Mouse (Mus musculus) heart, embryonic 10.5 days (tissue): ENCODE measurements around the gene Stk39. TPM values are rescaled to one million over a fixed set of nuclear protein-coding genes. Genes with fewer than 3 reads are reported as not detected.

Experiments
- DNase-seq: peaks from one replicate; pipeline ENCODE4 v3.0.0-alpha.2; 2017; ENCODE audit warnings: low spot score
- H3K27ac ChIP-seq: fragments of 300-500 bp; sonication (generic); 2 replicates; pipeline ENCODE4 v1.5.1; 2016; ENCODE audit warnings: mild to moderate bottlenecking
- H3K27me3 ChIP-seq: fragments of 300-500 bp; sonication (generic); 2 replicates; pipeline ENCODE4 v1.6.1; 2016; ENCODE audit warnings: mild to moderate bottlenecking; ENCODE audit not compliant: poor library complexity, insufficient read depth, severe bottlenecking
- H3K36me3 ChIP-seq: fragments of 300-500 bp; sonication (generic); 2 replicates; pipeline ENCODE4 v1.6.1; 2016; ENCODE audit warnings: mild to moderate bottlenecking, moderate library complexity
- H3K4me1 ChIP-seq: fragments of 300-500 bp; sonication (generic); 2 replicates; pipeline ENCODE4 v1.6.1; 2016; ENCODE audit warnings: mild to moderate bottlenecking
- H3K4me3 ChIP-seq: fragments of 300-500 bp; sonication (generic); 2 replicates; pipeline ENCODE4 v1.5.1; 2016; ENCODE audit warnings: mild to moderate bottlenecking, moderate library complexity
- H3K9me3 ChIP-seq: fragments of 300-500 bp; sonication (generic); 2 replicates; pipeline ENCODE4 v1.6.1; 2016; ENCODE audit warnings: mild to moderate bottlenecking, moderate library complexity
- WGBS: fragments of 180-500 bp; shearing (Covaris S2); methylation state at CpG from one replicate; pipeline ENCODE4 v1.1.7; 2016; 5-methylcytosine and 5-hydroxymethylcytosine counted together
- polyA plus RNA-seq: library from polyadenylated mRNA; unstranded; fragments of >200 nt; fragmentation: Nextera tagmentation; extraction: Ambion mirVana; gene quantifications from 2 replicates; pipeline ENCODE4 v1.2.1, GENCODE M21; 2016

The Stk39 gene
- polyA plus RNA-seq, 1 experiment from 2014 or later = 45.2 TPM

GRCm38 (mm10) chr2:68468698-68469097 is 3.4 kb downstream of the Stk39 start:
- no peak overlapping the region; the same call in 1 of the 2 replicates for H3K27ac ChIP-seq

GRCm38 (mm10) chr2:68468259-68468658 is 3.8 kb downstream of the Stk39 start:
- no peaks in the 10 kb centered on the region for H3K36me3 ChIP-seq
- WGBS = 86% methylated on average over 14 of the region's 14 CpGs
- no peaks in the 10 kb centered on the region for H3K27me3 ChIP-seq
- DNase-seq = peak; percentile 50
- H3K27ac ChIP-seq = peak overlapping the region; percentile 81; the same call in 1 of the 2 replicates
- H3K9me3 ChIP-seq = no peaks in the 10 kb centered on the region
- peaks cover 72% of the 10 kb centered on the region for H3K4me1 ChIP-seq
- H3K4me3 ChIP-seq = 0 out of 2 replicates have a peak overlapping the region, but pooled peaks have one; percentile 9

More at GRCm38 (mm10) chr2:68468698-68469097, 3.4 kb downstream of the Stk39 start:
- no peaks in the 10 kb centered on the region for H3K36me3 ChIP-seq
- H3K27me3 ChIP-seq = no peaks in the 10 kb centered on the region
- WGBS = 47% methylated on average over 7 of the region's 7 CpGs
- H3K4me1 ChIP-seq = peaks cover 68% of the 10 kb centered on the region
- peak; percentile 79 for DNase-seq
- no peak overlapping the region for H3K4me3 ChIP-seq
- H3K9me3 ChIP-seq = no peaks in the 10 kb centered on the region

- Histone ChIP-seq H3K4me3 (no peak overlapping the region), H3K36me3 (0 out of 2 replicates have a peak, but pooled peaks cover 2% of the 10 kb centered on the region), H3K27me3 (no peaks in the 10 kb centered on the region), H3K9me3 (no peaks in the 10 kb centered on the region), H3K27ac (peak overlapping the region; percentile 81), H3K4me1 (peaks cover 66% of the 10 kb centered on the region)
- peak; percentile 59 for DNase-seq
- 50% methylated on average over 9 of the region's 9 CpGs for WGBS
These were observed 4.7 kb downstream of the Stk39 start for GRCm38 (mm10) chr2:68467085-68467978.

GRCm38 (mm10) chr2:68466124-68467070 is 5.7 kb downstream of the Stk39 start:
- peak; percentile 74 for DNase-seq
- Histone ChIP-seq H3K27me3 (no peaks in the 10 kb centered on the region), H3K36me3 (peaks cover 11% of the 10 kb centered on the region; the same call in 1 of the 2 replicates), H3K9me3 (no peaks in the 10 kb centered on the region), H3K4me1 (peaks cover 66% of the 10 kb centered on the region), H3K27ac (peak overlapping the region; percentile 81), H3K4me3 (peak overlapping the region; percentile 7; the same call in 1 of the 2 replicates)
- 21% methylated on average over 17 of the region's 19 CpGs for WGBS

- DNase-seq = peak; percentile 75
- Histone ChIP-seq H3K4me1 (peaks cover 61% of the 10 kb centered on the region), H3K27me3 (no peaks in the 10 kb centered on the region), H3K9me3 (no peaks in the 10 kb centered on the region), H3K36me3 (peaks cover 19% of the 10 kb centered on the region), H3K27ac (peak overlapping the region; percentile 81), H3K4me3 (peak overlapping the region; percentile 7; the same call in 1 of the 2 replicates)
- 46% methylated on average over 19 of the region's 19 CpGs for WGBS
These were observed 6.6 kb downstream of the Stk39 start for GRCm38 (mm10) chr2:68465266-68466123.

- DNase-seq = peak; percentile 35
- H3K27me3 ChIP-seq = no peaks in the 10 kb centered on the region
- peaks cover 21% of the 10 kb centered on the region for H3K36me3 ChIP-seq
- H3K4me3 ChIP-seq = no peak overlapping the region
- peaks cover 56% of the 10 kb centered on the region for H3K4me1 ChIP-seq
- H3K27ac ChIP-seq = no peak overlapping the region
- no peaks in the 10 kb centered on the region for H3K9me3 ChIP-seq
- 94% methylated on average over 4 of the region's 4 CpGs for WGBS
These were observed 7.6 kb downstream of the Stk39 start for GRCm38 (mm10) chr2:68464456-68464855.

GRCm38 (mm10) chr2:68463801-68464200 is 8.3 kb downstream of the Stk39 start:
- H3K4me3 ChIP-seq = no peak overlapping the region
- H3K9me3 ChIP-seq = no peaks in the 10 kb centered on the region
- WGBS = 78% methylated on average over 4 of the region's 4 CpGs
- DNase-seq = peak; percentile 58
- H3K4me1 ChIP-seq = peaks cover 51% of the 10 kb centered on the region
- H3K36me3 ChIP-seq = peaks cover 27% of the 10 kb centered on the region
- 0 out of 2 replicates have a peak overlapping the region, but pooled peaks have one; percentile 56 for H3K27ac ChIP-seq
- H3K27me3 ChIP-seq = no peaks in the 10 kb centered on the region

GRCm38 (mm10) chr2:68458115-68458514 is 14.0 kb downstream of the Stk39 start:
- H3K4me3 ChIP-seq = no peak overlapping the region
- 67% methylated on average over 5 of the region's 5 CpGs for WGBS
- H3K9me3 ChIP-seq = no peaks in the 10 kb centered on the region
- peaks cover 27% of the 10 kb centered on the region for H3K36me3 ChIP-seq
- peak overlapping the region; percentile 71 for H3K27ac ChIP-seq
- peak; percentile 48 for DNase-seq
- no peaks in the 10 kb centered on the region for H3K27me3 ChIP-seq
- peaks cover 31% of the 10 kb centered on the region for H3K4me1 ChIP-seq

GRCm38 (mm10) chr2:68457455-68458032 is 14.5 kb downstream of the Stk39 start:
- Histone ChIP-seq H3K27me3 (no peaks in the 10 kb centered on the region), H3K9me3 (no peaks in the 10 kb centered on the region), H3K4me1 (peaks cover 31% of the 10 kb centered on the region), H3K4me3 (no peak overlapping the region), H3K27ac (peak overlapping the region; percentile 71), H3K36me3 (peaks cover 29% of the 10 kb centered on the region)
- peak; percentile 48 for DNase-seq
- WGBS = 50% methylated on average over 6 of the region's 6 CpGs

GRCm38 (mm10) chr2:68456899-68457298 is 15.2 kb downstream of the Stk39 start:
- H3K9me3 ChIP-seq = no peaks in the 10 kb centered on the region
- H3K27me3 ChIP-seq = no peaks in the 10 kb centered on the region
- WGBS = 42% methylated on average over 6 of the region's 6 CpGs
- H3K27ac ChIP-seq = peak overlapping the region; percentile 71
- H3K4me1 ChIP-seq = peaks cover 36% of the 10 kb centered on the region
- peaks cover 26% of the 10 kb centered on the region for H3K36me3 ChIP-seq
- H3K4me3 ChIP-seq = no peak overlapping the region
- DNase-seq = peak; percentile 67

GRCm38 (mm10) chr2:68452379-68452778 is 19.7 kb downstream of the Stk39 start:
- Histone ChIP-seq H3K36me3 (peaks cover 5% of the 10 kb centered on the region; the same call in 1 of the 2 replicates), H3K4me3 (no peak overlapping the region), H3K9me3 (no peaks in the 10 kb centered on the region), H3K27me3 (no peaks in the 10 kb centered on the region), H3K4me1 (peaks cover 36% of the 10 kb centered on the region), H3K27ac (peak overlapping the region; percentile 13; the same call in 1 of the 2 replicates)
- DNase-seq = no peak
- WGBS = 61% methylated on average over 4 of the region's 4 CpGs
